Mouse (Mus musculus): ENCODE measurements around the gene Cpne2.

The Cpne2 gene

DNA sequence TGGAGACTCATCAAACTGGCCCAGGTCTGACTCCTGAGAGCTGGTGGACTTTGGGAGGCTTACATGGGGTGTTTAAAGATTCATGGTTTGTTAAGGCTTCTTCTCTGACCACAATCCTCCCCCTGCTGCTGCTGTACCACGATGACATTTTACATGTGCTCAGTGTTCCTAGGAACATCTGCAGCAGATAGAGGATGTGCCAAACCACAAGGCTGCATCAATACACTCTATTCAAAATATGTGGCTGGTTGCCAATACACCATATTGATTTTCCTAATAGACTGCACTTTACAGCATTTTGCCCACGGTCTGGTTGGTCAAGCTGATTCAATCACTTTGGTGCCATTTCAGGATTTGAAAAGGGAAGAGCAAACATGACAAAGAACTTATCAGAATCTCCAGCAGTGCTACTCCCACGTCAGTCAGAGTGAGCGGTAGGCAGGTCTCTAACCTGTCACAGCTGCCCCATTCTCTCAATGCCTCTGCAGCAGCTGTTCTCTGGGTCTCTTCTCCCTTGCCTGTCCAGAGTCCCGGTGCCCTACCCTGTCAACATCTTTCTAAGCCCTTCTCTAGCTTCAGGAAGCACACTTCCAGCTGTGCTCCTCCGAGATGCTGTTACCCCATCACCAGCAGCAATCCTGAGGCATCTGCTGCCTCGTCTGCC lies 49.2 kb downstream of the Cpne2 start:
- DNase-seq (ENCODE audit: low spot score in 2 of 2) = no peak

DNA sequence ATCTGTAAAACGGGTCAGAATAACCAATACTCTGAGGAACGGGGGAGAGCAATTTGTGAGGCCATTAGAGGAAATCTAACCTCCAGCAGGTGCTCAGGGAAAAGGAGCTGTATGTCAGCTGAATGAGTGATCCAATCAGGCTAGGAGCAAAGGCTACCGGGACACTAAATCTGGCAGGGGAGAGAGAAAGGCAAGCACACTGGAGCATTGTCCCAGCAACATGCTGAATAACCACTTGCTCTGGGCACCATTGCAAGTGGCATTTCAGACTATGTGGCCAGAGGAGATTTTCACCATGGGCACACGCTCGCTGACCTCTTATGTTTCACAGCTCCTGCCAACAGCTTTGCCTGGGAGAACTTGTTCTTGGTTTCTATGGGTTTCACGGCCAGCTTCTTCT lies 49.8 kb downstream of the Cpne2 start:
- DNase-seq (ENCODE audit: low spot score in 2 of 2) = no peak

DNA sequence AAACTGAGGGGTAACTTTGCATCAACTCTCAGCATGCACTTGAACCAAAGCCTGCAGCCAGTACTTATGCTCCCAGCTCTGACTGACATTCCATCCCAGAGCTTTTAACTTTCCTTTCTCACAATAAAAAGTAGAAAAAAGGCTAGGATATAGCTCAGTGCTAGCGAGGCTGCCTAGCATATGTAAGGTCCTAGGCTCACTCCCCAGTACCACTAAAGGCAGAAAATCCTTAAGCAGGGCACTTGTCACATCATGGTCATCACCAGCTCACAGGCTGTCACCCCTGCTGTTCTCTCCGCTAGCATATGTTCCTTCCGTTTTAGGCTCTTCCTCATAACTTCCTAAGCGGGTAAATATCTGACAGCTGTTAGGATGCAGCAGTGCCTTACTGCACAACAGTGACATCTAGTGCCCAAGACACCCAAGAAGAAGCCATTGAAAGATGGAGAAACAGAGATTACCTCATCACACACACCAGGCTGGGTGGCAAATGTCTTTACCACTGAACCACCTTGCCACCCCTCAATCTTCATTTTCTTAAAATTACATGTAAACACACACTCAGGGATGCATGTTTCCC lies 51.5 kb downstream of the Cpne2 start:
- peak in 1 of 2 experiments; percentile 56 for DNase-seq (ENCODE audit: low spot score in 2 of 2)

DNA sequence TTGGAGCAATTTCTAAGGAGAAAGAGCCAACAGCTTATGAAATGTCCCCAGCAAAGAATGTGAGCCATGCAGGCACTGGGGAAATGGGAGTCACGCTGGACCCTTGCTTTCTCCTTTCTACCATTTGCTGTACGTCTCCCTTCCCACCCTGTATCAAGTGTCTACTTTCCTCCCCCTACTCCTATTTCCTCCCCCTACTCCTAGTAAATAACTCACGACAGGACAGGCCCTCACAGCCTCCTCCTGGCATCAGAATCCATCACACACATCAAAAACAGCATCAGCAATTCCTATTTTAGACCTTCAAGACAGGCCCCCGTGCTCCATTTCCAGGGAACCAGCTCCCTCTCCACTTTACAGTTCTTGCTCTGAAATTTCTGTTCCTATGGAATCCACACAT lies 58.9 kb downstream of the Cpne2 start:
- DNase-seq (ENCODE audit: low spot score in 2 of 2) = no peak

DNA sequence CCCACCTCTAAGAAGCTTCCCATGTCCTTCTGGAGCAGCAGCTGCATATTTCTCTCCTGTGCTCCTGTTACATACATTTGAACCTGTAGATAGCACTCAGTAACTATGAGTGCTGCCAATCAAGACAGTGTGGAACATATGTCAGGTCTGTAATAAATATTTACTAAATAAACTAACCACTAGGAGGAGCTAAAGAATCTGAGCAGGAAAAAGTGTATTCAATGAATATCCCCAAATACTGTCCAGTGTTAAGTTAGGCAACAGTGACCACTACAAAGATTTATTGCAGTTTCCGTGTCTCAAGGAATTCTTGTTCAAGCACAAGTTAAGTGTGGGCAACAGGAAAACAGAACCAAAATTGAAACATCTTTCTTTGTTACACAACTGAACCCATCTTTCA lies 61.4 kb downstream of the Cpne2 start:
- DNase-seq (ENCODE audit: low spot score in 2 of 2) = no peak

DNA sequence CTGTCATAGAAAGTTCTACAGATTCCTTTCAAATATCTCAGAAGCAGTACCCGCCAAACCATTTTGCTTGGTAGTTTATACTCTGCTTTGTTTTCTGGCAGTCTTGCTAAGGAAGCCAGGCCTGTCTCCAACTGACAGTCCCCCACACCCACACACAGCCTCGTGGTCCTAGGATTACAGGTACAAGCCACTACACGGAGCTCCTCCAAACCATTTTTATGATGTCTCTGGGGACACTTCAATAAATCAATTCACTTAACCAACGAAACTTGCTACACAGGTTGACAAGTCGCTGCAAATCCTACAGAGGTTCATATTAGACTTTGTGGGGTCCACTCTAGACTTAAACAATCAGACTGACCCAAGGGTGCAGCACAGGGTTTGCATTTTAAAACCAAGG lies 67.7 kb downstream of the Cpne2 start:
- no peak for DNase-seq (ENCODE audit: low spot score in 2 of 2)

DNA sequence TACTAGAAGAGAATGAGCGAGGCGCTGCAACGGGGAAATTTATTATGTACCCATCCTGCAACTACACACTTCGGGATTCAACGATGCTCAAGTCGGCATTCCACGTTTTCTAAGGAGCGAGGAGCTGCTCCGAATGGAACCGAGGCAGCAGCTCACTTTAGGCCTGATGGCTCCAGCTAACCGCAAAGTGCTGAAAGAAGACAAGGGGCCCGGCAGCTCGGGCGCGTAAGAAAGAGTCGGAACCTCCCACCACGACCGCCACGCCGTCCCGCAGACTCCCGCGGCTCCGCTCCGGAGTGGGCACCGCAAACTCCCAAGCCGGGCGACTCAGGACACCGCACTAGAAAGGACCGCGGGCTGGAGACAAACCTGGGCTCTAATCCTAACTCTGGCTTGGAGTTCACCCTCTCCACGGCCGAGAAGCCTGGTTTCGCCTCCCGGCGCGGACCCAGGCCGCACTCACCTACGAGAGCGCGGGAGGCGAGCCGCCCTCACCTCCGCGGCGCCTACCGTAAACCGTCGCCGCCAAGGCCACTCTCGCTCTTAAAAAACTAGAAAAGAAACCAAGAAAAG lies 68.3 kb downstream of the Cpne2 start:
- DNase-seq (ENCODE audit: low spot score in 2 of 2) = peak; percentile 12 to 20

DNA sequence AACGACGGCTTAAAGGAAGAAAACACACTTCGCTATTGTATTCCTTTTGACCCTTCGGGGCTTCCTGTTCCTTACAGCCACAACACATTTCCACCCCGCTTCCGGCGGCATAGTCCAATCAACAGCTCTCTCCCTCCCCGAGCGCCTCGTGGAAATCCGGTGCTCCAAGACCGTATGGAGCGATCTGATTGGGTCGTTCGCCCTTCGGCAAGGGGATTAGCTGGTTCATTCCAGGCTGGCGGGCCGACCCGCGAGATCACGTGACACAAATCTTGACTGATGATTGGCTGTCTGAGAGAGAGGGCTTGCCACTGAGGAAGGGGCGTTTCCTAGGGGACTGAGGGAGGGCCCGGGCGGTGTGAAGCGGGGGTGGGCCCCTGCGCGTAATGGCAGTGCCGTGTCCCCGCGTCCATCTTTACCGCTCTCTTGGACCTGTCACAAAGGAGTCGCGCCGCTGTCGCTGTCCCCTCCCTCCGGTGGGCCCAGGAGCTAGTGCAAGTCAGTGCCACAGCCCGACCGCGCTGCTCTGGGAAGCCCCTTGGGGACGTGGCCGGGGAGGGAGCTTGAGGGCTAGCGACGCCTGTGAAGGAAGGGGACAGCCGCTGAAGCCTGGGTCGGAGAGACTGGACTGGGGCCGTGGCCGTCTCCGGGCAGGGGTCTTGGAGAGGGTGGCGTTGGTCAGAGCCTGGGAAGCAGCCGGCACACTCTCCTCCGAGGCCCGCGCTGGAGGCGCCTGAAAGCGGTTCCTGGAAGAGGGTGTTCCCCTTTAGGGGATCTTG lies 69.0 kb downstream of the Cpne2 start, which contains the start of the genes Rspry1 and Fam192a:
Rspry1 (plus strand) TSS at position 331 of the 779 bp plus-strand sequence.
Fam192a (minus strand) TSS at position 391 of the 779 bp plus-strand sequence.
- DNase-seq (ENCODE audit: low spot score in 2 of 2) = peak; percentile 97 to 100

DNA sequence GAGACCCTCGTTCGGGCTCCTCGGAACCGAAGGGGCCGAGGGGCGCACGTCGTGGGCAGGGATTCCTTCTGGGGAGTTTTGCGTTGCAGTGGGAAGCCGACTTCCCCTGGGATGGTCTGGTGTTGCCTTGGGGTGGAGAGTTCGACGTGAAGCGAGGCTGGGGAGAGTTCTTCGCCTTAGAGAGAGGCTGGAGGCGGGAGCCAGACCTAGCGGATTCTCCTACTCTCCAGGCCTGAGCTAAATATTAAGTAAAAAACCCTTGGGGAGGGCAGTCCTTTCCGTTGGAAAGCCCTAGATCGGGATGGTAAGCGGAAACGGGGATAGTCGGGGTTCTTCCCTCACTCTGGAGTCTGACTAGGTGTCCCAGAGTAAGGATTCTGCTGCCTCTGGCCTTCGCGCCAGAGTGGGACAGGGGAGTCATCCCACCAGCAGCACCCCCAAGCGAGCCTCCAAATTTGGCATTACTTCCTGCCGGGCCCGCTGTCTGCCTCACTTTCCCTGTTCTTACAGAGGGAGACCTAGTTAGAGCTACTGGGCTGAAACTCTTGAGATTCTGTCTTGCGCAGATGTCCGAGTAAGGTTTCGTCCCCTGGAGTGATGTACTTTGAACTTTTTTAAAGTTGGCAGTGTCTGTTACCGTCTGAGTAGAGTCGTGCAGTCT lies 69.8 kb downstream of the Cpne2 start:
- DNase-seq (ENCODE audit: low spot score in 2 of 2) = no peak

DNA sequence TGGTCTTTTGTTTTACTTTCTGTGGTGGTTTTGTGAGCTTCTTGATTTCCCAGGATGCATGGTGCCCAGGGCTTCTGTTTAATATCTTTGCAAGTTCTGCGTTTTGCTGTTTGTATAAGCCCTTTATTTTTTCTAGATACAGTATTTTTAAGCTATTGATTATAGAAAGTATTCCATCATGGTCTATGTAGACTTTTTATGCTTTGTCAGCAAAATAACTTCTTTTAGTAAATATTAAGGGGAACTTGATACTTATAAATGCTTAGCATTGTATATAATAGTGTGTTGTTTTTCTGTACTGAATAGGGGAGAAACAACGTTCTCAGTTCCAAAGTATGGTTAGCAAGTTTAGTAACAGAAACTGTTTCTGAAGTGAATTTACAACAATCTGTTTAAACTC lies 71.2 kb downstream of the Cpne2 start:
- DNase-seq (ENCODE audit: low spot score in 2 of 2) = no peak

DNA sequence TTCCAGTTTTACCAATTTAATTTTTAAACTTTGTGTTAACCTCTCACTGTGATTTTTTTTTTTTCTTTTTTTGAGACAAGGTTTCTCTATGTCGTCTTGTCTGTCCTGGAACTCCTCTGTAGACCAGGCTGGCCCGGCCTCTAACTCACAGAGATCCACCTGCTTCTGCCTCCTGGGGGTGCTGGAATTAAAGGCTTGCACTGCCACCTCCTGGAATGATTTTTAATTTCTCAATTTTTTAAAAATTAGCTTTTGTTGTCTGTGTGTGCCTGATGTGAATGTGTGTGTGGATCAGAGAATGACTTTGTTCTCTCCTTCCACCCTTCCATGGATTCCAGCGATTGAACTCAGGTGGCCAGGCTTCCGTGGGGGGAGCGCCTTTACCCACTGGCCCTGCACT lies 74.3 kb downstream of the Cpne2 start:
- DNase-seq (ENCODE audit: low spot score in 2 of 2) = no peak

All from frontal cortex, postnatal 25 days (tissue).